Mouse (Mus musculus) stomach, postnatal 0 days (tissue): ENCODE results near the gene Fgfr2.

Experiments used
- CTCF ChIP-seq: IDR thresholded peaks from 2 replicates; pipeline ENCODE4 v1.5.1; 2016; ENCODE audit warnings: antibody characterized with exemption, low read depth, mild to moderate bottlenecking, moderate library complexity
- EP300 ChIP-seq: optimal IDR thresholded peaks from 2 replicates; pipeline ENCODE3; 2016; ENCODE audit warnings: antibody characterized with exemption

DNA sequence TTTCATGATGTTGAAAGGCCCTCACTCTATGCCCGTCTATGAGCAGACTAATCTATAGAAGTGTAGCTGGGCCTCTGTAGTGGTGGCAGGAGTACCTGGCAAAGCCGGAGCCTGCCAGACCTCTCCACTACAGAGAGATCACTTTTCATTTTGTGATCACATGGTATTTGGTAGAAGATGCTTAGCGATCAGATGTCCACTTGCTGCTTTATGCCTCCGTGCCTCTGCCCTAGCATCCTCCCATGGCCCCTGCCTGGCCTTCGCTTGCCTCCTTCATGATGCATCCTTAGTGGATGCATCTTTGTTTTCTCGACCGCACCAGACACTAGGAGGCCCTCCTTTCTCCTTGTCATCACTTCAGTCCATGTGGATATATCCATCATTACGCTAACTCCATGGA is 2466.2 kb downstream of the Fgfr2 start:
- TF ChIP-seq CTCF (no peak), EP300 (no peak)
